Mouse (Mus musculus) erythroid progenitor cell, adult 5-6 weeks (primary cell): ENCODE data around the gene Olfr263. TPM values are rescaled to one million over a fixed set of nuclear protein-coding genes. Genes with fewer than 3 reads are reported as not detected.

Source experiments
- total RNA-seq, 2 experiments: library from RNA; stranded (forward) in 1 of 2; stranded (reverse) in 1 of 2; fragments of 150-400 nt in 1 of 2; fragments of 186-747, 209-891 nt in 1 of 2; gene quantifications; 2 replicates each; pipeline versions ENCODE4 v1.2.3 to v1.2.4; 2015 to 2017; ENCODE audit warnings: low replicate concordance in 2 of 2

The Olfr263 gene
- total RNA-seq, 2 experiments from 2014 or later, result not detected

Other genes starting within 250 kb of the Olfr263 start
- not detected in 2 replicates for gene Olfr1370, start 54.7 kb upstream of the Olfr263 start, total RNA-seq (2015; ENCODE audit: low replicate concordance)
- gene Olfr1370, start 54.7 kb upstream of the Olfr263 start, total RNA-seq (2017; ENCODE audit: low replicate concordance), result not detected in 2 replicates
- gene Olfr1369-ps1, start 18.2 kb upstream of the Olfr263 start, total RNA-seq (2015; ENCODE audit: low replicate concordance), result not detected in 2 replicates
- not detected in 2 replicates for gene Olfr1369-ps1, start 18.2 kb upstream of the Olfr263 start, total RNA-seq (2017; ENCODE audit: low replicate concordance)
- gene Olfr1368, start 16.2 kb downstream of the Olfr263 start, total RNA-seq (2015; ENCODE audit: low replicate concordance), result not detected in 2 replicates
- not detected in 2 replicates for gene Olfr1368, start 16.2 kb downstream of the Olfr263 start, total RNA-seq (2017; ENCODE audit: low replicate concordance)
- gene Trim27, start 49.8 kb downstream of the Olfr263 start, total RNA-seq (2015; ENCODE audit: low replicate concordance), result 29.6 and 37.3 TPM in 2 replicates
- 60.8 and 61.5 TPM in 2 replicates for gene Trim27, start 49.8 kb downstream of the Olfr263 start, total RNA-seq (2017; ENCODE audit: low replicate concordance)
- not detected in 2 replicates for gene Gpx5, start 163.1 kb downstream of the Olfr263 start, total RNA-seq (2015; ENCODE audit: low replicate concordance)
- not detected in 2 replicates for gene Gpx5, start 163.1 kb downstream of the Olfr263 start, total RNA-seq (2017; ENCODE audit: low replicate concordance)
- not detected in 2 replicates for gene Gpx6, start 182.5 kb downstream of the Olfr263 start, total RNA-seq (2015; ENCODE audit: low replicate concordance)
- gene Gpx6, start 182.5 kb downstream of the Olfr263 start, total RNA-seq (2017; ENCODE audit: low replicate concordance), result not detected in 2 replicates
- gene Olfr1367, start 217.3 kb downstream of the Olfr263 start, total RNA-seq (2015; ENCODE audit: low replicate concordance), result not detected in 2 replicates
- gene Olfr1367, start 217.3 kb downstream of the Olfr263 start, total RNA-seq (2017; ENCODE audit: low replicate concordance), result not detected in 2 replicates
- 2.9 TPM in 1 of 2 replicates, not detected in the other for gene Zscan12, start 233.2 kb downstream of the Olfr263 start, total RNA-seq (2015; ENCODE audit: low replicate concordance)
- gene Zscan12, start 233.2 kb downstream of the Olfr263 start, total RNA-seq (2017; ENCODE audit: low replicate concordance), result 0.98 and 3.3 TPM in 2 replicates